Mouse (Mus musculus): ENCODE results near the gene Iqcn. TPM values are rescaled to one million over a fixed set of nuclear protein-coding genes. Genes with fewer than 3 reads are reported as not detected.

Gene Iqcn
- polyA plus RNA-seq, 1 experiment from 2014 or later = 0.04 TPM

GRCm38 (mm10) chr8:70701048-70701981, 1.9 kb upstream of the Iqcn start:
- DNase-seq (ENCODE audit: low spot score, missing footprints) (peak; percentile 87), ATAC-seq (ENCODE audit: low FRiP score) (no peak)
- H3K4me1 ChIP-seq (ENCODE audit: control insufficient read depth, insufficient read depth, low read length) = peaks cover 30% of the 10 kb centered on the region
- H3K9ac ChIP-seq (ENCODE audit: low read length) = peak overlapping the region; percentile 99
- peak overlapping the region; percentile 49 for H3K27ac ChIP-seq (ENCODE audit: low read depth, low read length)
- 58% methylated on average over 10 of the region's 10 CpGs for WGBS
- H3K4me2 ChIP-seq = peak overlapping the region; percentile 65
- peak overlapping the region; percentile 96 for H3K4me3 ChIP-seq (ENCODE audit: low read depth, low read length)
- H3K36me3 ChIP-seq (ENCODE audit: control insufficient read depth, insufficient read depth, low read length) = no peaks in the 10 kb centered on the region
- H3K27me3 ChIP-seq (ENCODE audit: control insufficient read depth, insufficient read depth, low read length) = no peaks in the 10 kb centered on the region
- no peaks in the 10 kb centered on the region for H3K9me3 ChIP-seq (ENCODE audit: control insufficient read depth, low read length)

GRCm38 (mm10) chr8:70701982-70702841, 1.0 kb upstream of the Iqcn start:
- ATAC-seq (ENCODE audit: low FRiP score) (no peak), DNase-seq (ENCODE audit: low spot score, missing footprints) (no peak)
- 93% methylated on average over 2 of the region's 2 CpGs for WGBS
- Histone ChIP-seq H3K4me3 (ENCODE audit: low read depth, low read length) (no peak overlapping the region), H3K4me2 (peak overlapping the region; percentile 65; the same call in 1 of the 2 replicates), H3K9ac (ENCODE audit: low read length) (no peak overlapping the region), H3K9me3 (ENCODE audit: control insufficient read depth, low read length) (no peaks in the 10 kb centered on the region), H3K36me3 (ENCODE audit: control insufficient read depth, insufficient read depth, low read length) (no peaks in the 10 kb centered on the region), H3K27ac (ENCODE audit: low read depth, low read length) (no peak overlapping the region), H3K4me1 (ENCODE audit: control insufficient read depth, insufficient read depth, low read length) (peaks cover 21% of the 10 kb centered on the region), H3K27me3 (ENCODE audit: control insufficient read depth, insufficient read depth, low read length) (no peaks in the 10 kb centered on the region)

DNA sequence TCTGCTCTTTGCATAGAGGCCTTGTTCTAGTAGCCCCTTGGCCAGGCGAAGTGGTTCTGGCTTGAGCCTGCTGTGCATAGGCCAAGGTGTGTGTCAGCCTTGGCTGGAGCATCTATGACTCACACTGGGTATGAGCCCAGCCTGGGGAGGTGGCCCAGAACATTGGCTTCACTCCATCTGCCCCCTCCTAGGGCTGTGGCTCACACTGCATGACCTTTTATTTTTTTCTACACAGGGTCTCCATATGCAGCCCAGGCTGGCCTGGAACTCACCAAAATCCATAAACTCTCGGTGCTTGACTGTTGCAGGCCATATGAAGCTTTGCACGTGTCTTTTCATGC, 445 bp upstream of the Iqcn start:
- Histone ChIP-seq H3K4me3 (ENCODE audit: low read depth, low read length) (no peak overlapping the region), H3K36me3 (ENCODE audit: control insufficient read depth, insufficient read depth, low read length) (no peaks in the 10 kb centered on the region), H3K9ac (ENCODE audit: low read length) (no peak overlapping the region), H3K4me1 (ENCODE audit: control insufficient read depth, insufficient read depth, low read length) (peaks cover 15% of the 10 kb centered on the region), H3K27me3 (ENCODE audit: control insufficient read depth, insufficient read depth, low read length) (no peaks in the 10 kb centered on the region), H3K9me3 (ENCODE audit: control insufficient read depth, low read length) (no peaks in the 10 kb centered on the region), H3K27ac (ENCODE audit: low read depth, low read length) (no peak overlapping the region), H3K4me2 (no peak overlapping the region)
- ATAC-seq (ENCODE audit: low FRiP score) (no peak), DNase-seq (ENCODE audit: low spot score, missing footprints) (no peak)
- WGBS = 85% methylated on average over 3 of the region's 3 CpGs

GRCm38 (mm10) chr8:70708281-70708680, 5.0 kb downstream of the Iqcn start:
- ATAC-seq (ENCODE audit: low FRiP score) = no peak
- Histone ChIP-seq H3K4me3 (ENCODE audit: low read depth, low read length) (no peak overlapping the region), H3K36me3 (ENCODE audit: control insufficient read depth, insufficient read depth, low read length) (no peaks in the 10 kb centered on the region), H3K27ac (ENCODE audit: low read depth, low read length) (no peak overlapping the region), H3K4me1 (ENCODE audit: control insufficient read depth, insufficient read depth, low read length) (no peaks in the 10 kb centered on the region), H3K9ac (ENCODE audit: low read length) (no peak overlapping the region), H3K27me3 (ENCODE audit: control insufficient read depth, insufficient read depth, low read length) (no peaks in the 10 kb centered on the region), H3K4me2 (no peak overlapping the region), H3K9me3 (ENCODE audit: control insufficient read depth, low read length) (no peaks in the 10 kb centered on the region)
- DNase-seq (ENCODE audit: low spot score, missing footprints) = no peak
- WGBS = 92% methylated on average over 14 of the region's 14 CpGs

DNA sequence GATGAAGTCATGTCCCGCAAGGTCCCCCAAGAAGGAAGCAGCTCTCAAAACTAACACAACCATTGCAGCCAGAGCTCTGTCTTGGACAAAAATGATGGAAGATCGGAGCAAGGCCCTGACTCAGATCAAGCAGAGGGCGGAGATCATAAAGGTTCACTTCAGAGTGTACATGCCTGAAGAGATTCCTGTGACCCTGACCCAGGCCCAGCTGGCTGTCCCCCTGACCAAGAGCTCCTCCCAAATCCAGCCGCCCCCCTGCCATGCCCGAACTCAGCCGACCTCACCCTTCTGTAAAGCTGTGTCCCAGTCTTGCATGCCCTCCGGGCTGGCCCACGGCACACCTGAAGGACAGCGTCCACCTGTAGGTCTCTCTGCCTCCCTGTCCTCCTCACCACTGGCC, 6.5 kb downstream of the Iqcn start:
- H3K4me1 ChIP-seq (ENCODE audit: control insufficient read depth, insufficient read depth, low read length) = no peaks in the 10 kb centered on the region
- H3K27ac ChIP-seq (ENCODE audit: low read depth, low read length) = no peak overlapping the region
- H3K4me2 ChIP-seq = no peak overlapping the region
- no peak overlapping the region for H3K9ac ChIP-seq (ENCODE audit: low read length)
- DNase-seq (ENCODE audit: low spot score, missing footprints) (no peak), ATAC-seq (ENCODE audit: low FRiP score) (no peak)
- no peaks in the 10 kb centered on the region for H3K9me3 ChIP-seq (ENCODE audit: control insufficient read depth, low read length)
- H3K36me3 ChIP-seq (ENCODE audit: control insufficient read depth, insufficient read depth, low read length) = no peaks in the 10 kb centered on the region
- H3K4me3 ChIP-seq (ENCODE audit: low read depth, low read length) = no peak overlapping the region
- no peaks in the 10 kb centered on the region for H3K27me3 ChIP-seq (ENCODE audit: control insufficient read depth, insufficient read depth, low read length)
- 89% methylated on average over 9 of the region's 9 CpGs for WGBS

DNA sequence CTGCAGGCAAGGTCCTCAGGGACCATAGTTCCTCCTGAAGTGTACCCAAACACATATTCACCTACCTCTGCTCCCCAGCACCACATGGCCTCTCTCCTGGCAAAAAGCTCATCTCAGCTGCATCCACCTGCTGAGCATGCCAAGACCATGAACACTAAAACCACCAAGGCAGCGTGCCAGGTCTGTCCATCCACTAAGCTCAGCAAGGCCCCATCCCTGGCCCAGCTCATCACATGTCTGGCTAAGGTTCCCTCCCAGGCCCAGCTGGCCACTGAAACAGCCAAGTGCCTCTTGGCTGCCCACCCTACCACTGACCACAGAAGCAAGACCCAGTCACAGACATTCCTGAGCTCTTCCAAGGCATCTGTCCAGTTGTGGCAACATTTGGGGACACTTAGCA, 7.0 kb downstream of the Iqcn start:
- no peaks in the 10 kb centered on the region for H3K4me1 ChIP-seq (ENCODE audit: control insufficient read depth, insufficient read depth, low read length)
- ATAC-seq (ENCODE audit: low FRiP score) = no peak
- 95% methylated on average over 1 of the region's 1 CpGs for WGBS
- no peak overlapping the region for H3K4me3 ChIP-seq (ENCODE audit: low read depth, low read length)
- no peak for DNase-seq (ENCODE audit: low spot score, missing footprints)
- no peak overlapping the region for H3K9ac ChIP-seq (ENCODE audit: low read length)
- H3K27ac ChIP-seq (ENCODE audit: low read depth, low read length) = no peak overlapping the region
- no peaks in the 10 kb centered on the region for H3K36me3 ChIP-seq (ENCODE audit: control insufficient read depth, insufficient read depth, low read length)
- no peak overlapping the region for H3K4me2 ChIP-seq
- H3K9me3 ChIP-seq (ENCODE audit: control insufficient read depth, low read length) = no peaks in the 10 kb centered on the region
- no peaks in the 10 kb centered on the region for H3K27me3 ChIP-seq (ENCODE audit: control insufficient read depth, insufficient read depth, low read length)

DNA sequence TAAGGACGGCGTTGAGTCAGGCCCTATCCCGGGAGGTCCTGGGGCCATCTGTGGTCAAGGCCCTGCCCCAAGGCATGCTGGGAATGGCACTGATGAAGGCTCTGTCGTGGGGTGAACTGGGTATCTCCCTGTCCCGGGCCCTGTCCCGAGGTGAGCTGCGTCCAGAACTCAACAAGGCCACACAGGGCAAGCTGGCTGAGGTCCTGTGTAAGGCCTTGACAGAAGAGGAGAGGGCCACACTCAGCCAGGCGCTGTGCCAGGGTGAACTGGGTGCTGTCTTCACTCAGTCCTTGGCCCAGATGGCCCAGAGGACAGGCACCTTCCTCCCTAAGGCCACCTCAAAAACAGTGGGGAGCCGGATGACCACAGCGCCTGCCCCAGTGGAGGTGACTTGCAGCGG, 7.8 kb downstream of the Iqcn start:
- Histone ChIP-seq H3K9ac (ENCODE audit: low read length) (no peak overlapping the region), H3K27ac (ENCODE audit: low read depth, low read length) (no peak overlapping the region), H3K36me3 (ENCODE audit: control insufficient read depth, insufficient read depth, low read length) (no peaks in the 10 kb centered on the region), H3K27me3 (ENCODE audit: control insufficient read depth, insufficient read depth, low read length) (no peaks in the 10 kb centered on the region), H3K9me3 (ENCODE audit: control insufficient read depth, low read length) (no peaks in the 10 kb centered on the region), H3K4me3 (ENCODE audit: low read depth, low read length) (no peak overlapping the region), H3K4me1 (ENCODE audit: control insufficient read depth, insufficient read depth, low read length) (no peaks in the 10 kb centered on the region), H3K4me2 (no peak overlapping the region)
- WGBS = 90% methylated on average over 11 of the region's 11 CpGs
- ATAC-seq (ENCODE audit: low FRiP score) (no peak; the same call in 1 of the 2 replicates), DNase-seq (ENCODE audit: low spot score, missing footprints) (no peak)

DNA sequence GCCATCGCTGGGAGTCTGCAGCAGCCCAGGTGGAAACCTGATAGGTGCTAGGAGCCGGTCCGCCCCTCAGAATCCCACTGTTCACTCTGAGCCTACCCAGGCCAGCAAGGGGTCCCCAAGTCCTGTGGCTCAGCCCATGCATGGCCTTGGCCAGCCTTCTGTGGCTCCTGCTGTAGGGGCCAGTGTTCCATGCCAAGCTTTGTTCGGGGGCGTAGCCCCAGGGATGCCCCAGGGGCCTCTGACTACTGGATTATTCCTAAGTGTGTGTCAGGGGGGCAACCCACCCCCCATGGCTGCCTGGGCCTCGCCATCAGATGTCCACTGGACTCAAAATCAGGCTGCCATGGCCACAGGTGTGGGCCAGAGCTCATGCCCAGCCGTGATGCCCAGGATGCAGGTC, 10.7 kb downstream of the Iqcn start:
- Histone ChIP-seq H3K4me2 (no peak overlapping the region), H3K27me3 (ENCODE audit: control insufficient read depth, insufficient read depth, low read length) (no peaks in the 10 kb centered on the region), H3K36me3 (ENCODE audit: control insufficient read depth, insufficient read depth, low read length) (no peaks in the 10 kb centered on the region), H3K9me3 (ENCODE audit: control insufficient read depth, low read length) (no peaks in the 10 kb centered on the region), H3K4me1 (ENCODE audit: control insufficient read depth, insufficient read depth, low read length) (no peaks in the 10 kb centered on the region), H3K4me3 (ENCODE audit: low read depth, low read length) (no peak overlapping the region), H3K27ac (ENCODE audit: low read depth, low read length) (no peak overlapping the region), H3K9ac (ENCODE audit: low read length) (no peak overlapping the region)
- ATAC-seq (ENCODE audit: low FRiP score) = no peak
- DNase-seq (ENCODE audit: low spot score, missing footprints) = no peak
- 78% methylated on average over 7 of the region's 7 CpGs for WGBS

DNA sequence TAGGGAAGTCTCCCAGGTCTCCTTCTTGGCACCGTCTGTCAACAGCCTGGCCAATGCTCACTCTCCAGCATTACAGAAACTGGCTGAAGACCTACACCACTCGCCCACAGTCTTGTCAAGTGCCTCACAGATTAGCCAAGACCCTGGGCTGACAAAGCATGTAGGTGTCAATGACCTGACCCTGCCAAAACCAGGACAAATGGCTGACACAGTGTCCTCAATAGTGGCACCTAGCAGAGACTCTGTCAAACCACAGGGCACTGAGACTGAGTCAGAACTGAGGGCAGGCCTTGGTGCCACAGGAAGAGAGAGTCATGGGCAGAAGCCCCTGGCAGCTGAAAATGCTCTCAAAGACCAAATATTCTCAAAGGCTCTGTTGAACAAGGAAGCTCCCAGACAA, 11.8 kb downstream of the Iqcn start:
- ATAC-seq (ENCODE audit: low FRiP score) = no peak
- no peaks in the 10 kb centered on the region for H3K4me1 ChIP-seq (ENCODE audit: control insufficient read depth, insufficient read depth, low read length)
- WGBS = 79% methylated on average over 2 of the region's 2 CpGs

More for the DNA sequence above, 11.8 kb downstream of the Iqcn start:
- DNase-seq (ENCODE audit: low spot score, missing footprints) = no peak
- H3K9ac ChIP-seq (ENCODE audit: low read length) = no peak overlapping the region
- no peaks in the 10 kb centered on the region for H3K9me3 ChIP-seq (ENCODE audit: control insufficient read depth, low read length)
- no peak overlapping the region for H3K4me2 ChIP-seq
- H3K4me3 ChIP-seq (ENCODE audit: low read depth, low read length) = no peak overlapping the region
- H3K27ac ChIP-seq (ENCODE audit: low read depth, low read length) = no peak overlapping the region
- no peaks in the 10 kb centered on the region for H3K36me3 ChIP-seq (ENCODE audit: control insufficient read depth, insufficient read depth, low read length)
- H3K27me3 ChIP-seq (ENCODE audit: control insufficient read depth, insufficient read depth, low read length) = no peaks in the 10 kb centered on the region
